Comparison of ENCODE assay signal across 34 mouse cellular contexts in genomic region chr5:23511456-23511855, GRCm38 (mm10).
"Had no signal": no experiment of that assay in that cellular context is flagged by ENCODE, and none has a peak within 500 bp of the region (broad histone marks: within the 10 kb centered on the region; RNA-seq: fewer than 3 reads in every experiment).

No protein-coding gene starts in this region.

- DNase-seq: heart, postnatal 10 days; heart, postnatal 14 days; heart, postnatal 36 days; heart, postnatal 4 days; kidney, adult 11 months; kidney, adult 18-20 months; kidney, adult 2 months; kidney, adult 8-10 months; kidney, adult 9 months; kidney, postnatal 10 days; kidney, postnatal 14 days; kidney, postnatal 25 days; kidney, postnatal 36 days; kidney, postnatal 4 days; layer of hippocampus, adult 9-11 months; layer of hippocampus, postnatal 36 days had no signal

- H3K9me3 ChIP-seq: heart, embryonic 13.5 days; heart, embryonic 15.5 days; hindbrain, embryonic 10.5 days; hindbrain, embryonic 12.5 days; hindbrain, embryonic 13.5 days; hindbrain, embryonic 15.5 days; intestine, embryonic 15.5 days; kidney, embryonic 15.5 days had no signal

- H3K4me2 ChIP-seq: heart, embryonic 11.5 days; heart, embryonic 13.5 days; heart, embryonic 15.5 days; hindbrain, embryonic 12.5 days; hindbrain, embryonic 13.5 days; hindbrain, embryonic 14.5 days; hindbrain, embryonic 15.5 days; intestine, embryonic 15.5 days; kidney, embryonic 15.5 days had no signal

- H3K4me3 ChIP-seq: heart, embryonic 13.5 days; heart, embryonic 15.5 days; hindbrain, embryonic 10.5 days; hindbrain, embryonic 12.5 days; hindbrain, embryonic 13.5 days; hindbrain, embryonic 15.5 days; intestine, embryonic 15.5 days; kidney, embryonic 15.5 days; layer of hippocampus, adult 2 months; left cerebral cortex, adult 2 months had no signal

- H3K27me3 ChIP-seq: heart, embryonic 13.5 days; heart, embryonic 15.5 days; hindbrain, embryonic 12.5 days; hindbrain, embryonic 13.5 days; hindbrain, embryonic 15.5 days; intestine, embryonic 15.5 days; kidney, embryonic 15.5 days had no signal

- H3K9ac ChIP-seq: heart, embryonic 13.5 days; heart, embryonic 15.5 days; hindbrain, embryonic 12.5 days; hindbrain, embryonic 13.5 days; hindbrain, embryonic 14.5 days; hindbrain, embryonic 15.5 days; intestine, embryonic 15.5 days; kidney, embryonic 15.5 days had no signal

- ATAC-seq: hindbrain, embryonic 16.5 days; hindbrain, postnatal 0 days; inflammation-experienced regulatory T-cells, adult 6 months; intestine, embryonic 15.5 days; intestine, embryonic 16.5 days; intestine, postnatal 0 days had no signal

- H3K27ac ChIP-seq: heart, embryonic 13.5 days; heart, embryonic 15.5 days; hindbrain, embryonic 10.5 days; hindbrain, embryonic 12.5 days; hindbrain, embryonic 13.5 days; hindbrain, embryonic 14.5 days; hindbrain, embryonic 15.5 days; hindbrain, postnatal 0 days; intestine, embryonic 15.5 days; kidney, embryonic 15.5 days; kidney, postnatal 0 days; layer of hippocampus, adult 2 months; left cerebral cortex, adult 2 months had no signal

- H3K4me1 ChIP-seq: hindbrain, embryonic 12.5 days; hindbrain, embryonic 15.5 days; intestine, embryonic 15.5 days; kidney, embryonic 15.5 days had no signal
